Mouse (Mus musculus) hindbrain, embryonic 14.5 days (tissue): ENCODE results near the gene A730061H03Rik. TPM values are rescaled to one million over a fixed set of nuclear protein-coding genes. Genes with fewer than 3 reads are reported as not detected.

Experiments
- ATAC-seq: fragments of 200-750 bp; cut with Nextera tagmentation; 2 replicates; pipeline ENCODE4 v1.8.0; 2017; ENCODE audit warnings: moderate number of reproducible peaks, mild to moderate bottlenecking, moderate TSS enrichment, moderate library complexity; ENCODE audit not compliant: low FRiP score
- DNase-seq: peaks from one replicate; pipeline ENCODE4 v3.0.0-alpha.2; 2015; ENCODE audit warnings: low spot score
- H3K27ac ChIP-seq: fragments of 300-500 bp; sonication (generic); 2 replicates; pipeline ENCODE4 v1.5.1; 2014; ENCODE audit warnings: mild to moderate bottlenecking, moderate library complexity
- H3K27me3 ChIP-seq: fragments of 300-500 bp; sonication (generic); 2 replicates; pipeline ENCODE4 v1.6.1; 2014; ENCODE audit warnings: mild to moderate bottlenecking, low read length, mixed read lengths; ENCODE audit not compliant: control insufficient read depth, insufficient read depth
- H3K36me3 ChIP-seq: fragments of 300-500 bp; sonication (generic); replicated peaks from 2 replicates; pipeline ENCODE4 v1.6.1; 2014; ENCODE audit not compliant: control insufficient read depth, insufficient read depth
- H3K4me1 ChIP-seq: fragments of 300-500 bp; sonication (generic); replicated peaks from 2 replicates; pipeline ENCODE4 v1.6.1; 2014; ENCODE audit warnings: antibody characterized with exemption, low read length, mixed read lengths; ENCODE audit not compliant: control insufficient read depth, insufficient read depth
- H3K4me2 ChIP-seq: fragments of 300-500 bp; sonication (generic); replicated peaks from 2 replicates; pipeline ENCODE4 v1.6.1; 2014; ENCODE audit warnings: mild to moderate bottlenecking, moderate library complexity
- H3K4me3 ChIP-seq: fragments of 300-500 bp; sonication (generic); replicated peaks from 2 replicates; pipeline ENCODE4 v1.5.1; 2014; ENCODE audit warnings: mild to moderate bottlenecking, low read length
- H3K9ac ChIP-seq: fragments of 300-500 bp; sonication (generic); 2 replicates; pipeline ENCODE4 v1.6.1; 2014
- H3K9me3 ChIP-seq: fragments of 300-500 bp; sonication (generic); 2 replicates; pipeline ENCODE4 v1.6.1; 2016; ENCODE audit warnings: low read length; ENCODE audit not compliant: control insufficient read depth
- WGBS: fragments of 180-500 bp; shearing (Covaris S2); extraction: QIAGEN DNeasy Blood & Tissue Kit; methylation state at CpG from one replicate; pipeline ENCODE4 v1.1.7; 2014; 5-methylcytosine and 5-hydroxymethylcytosine counted together
- polyA plus RNA-seq: library from polyadenylated mRNA; unstranded; fragments of >200 nt; fragmentation: Nextera tagmentation; extraction: Ambion mirVana; gene quantifications from 2 replicates; pipeline ENCODE4 v1.2.1, GENCODE M21; 2014

Gene A730061H03Rik
- 1.4 TPM in 1 of 2 replicates, not detected in the other for polyA plus RNA-seq

- ATAC-seq (peak; percentile 96), DNase-seq (peak; percentile 98)
- peak within 1 kb of the TSS; percentile 84 for H3K4me2 ChIP-seq
- H3K4me1 ChIP-seq: peaks cover 15% of the 10 kb centered on the region
- peak within 1 kb of the TSS; percentile 98 for H3K27ac ChIP-seq
- H3K27me3 ChIP-seq: no peaks in the 10 kb centered on the region
- H3K9me3 ChIP-seq: no peaks in the 10 kb centered on the region
- H3K36me3 ChIP-seq: peaks cover 31% of the 10 kb centered on the region
- H3K9ac ChIP-seq: peak within 1 kb of the TSS; percentile 76
- H3K4me3 ChIP-seq: peak within 1 kb of the TSS; percentile 50
- under 1% methylated on average over 51 of the region's 51 CpGs for WGBS
Measured at GRCm38 (mm10) chr14:55560202-55561073, at the start of gene A730061H03Rik. A730061H03Rik (minus strand) TSS chr14:55560406.

GRCm38 (mm10) chr14:55608339-55608738 lies 48.1 kb upstream of the A730061H03Rik start:
- H3K4me1 ChIP-seq: no peaks in the 10 kb centered on the region
- H3K27me3 ChIP-seq: no peaks in the 10 kb centered on the region
- DNase-seq (no peak), ATAC-seq (no peak)
- H3K4me3 ChIP-seq: no peak overlapping the region
- 100% methylated on average over 6 of the region's 6 CpGs for WGBS
- no peak overlapping the region for H3K9ac ChIP-seq
- no peak overlapping the region for H3K4me2 ChIP-seq
- H3K9me3 ChIP-seq: no peaks in the 10 kb centered on the region
- peaks cover 56% of the 10 kb centered on the region for H3K36me3 ChIP-seq
- no peak overlapping the region for H3K27ac ChIP-seq

- Histone ChIP-seq H3K4me2 (no peak overlapping the region), H3K9me3 (no peaks in the 10 kb centered on the region), H3K9ac (no peak overlapping the region), H3K36me3 (peaks cover 79% of the 10 kb centered on the region), H3K27me3 (no peaks in the 10 kb centered on the region), H3K27ac (no peak overlapping the region), H3K4me3 (no peak overlapping the region), H3K4me1 (no peaks in the 10 kb centered on the region)
- DNase-seq (no peak), ATAC-seq (no peak)
- WGBS: 94% methylated on average over 16 of the region's 16 CpGs
Measured at GRCm38 (mm10) chr14:55605743-55606459, 45.7 kb upstream of the A730061H03Rik start.

GRCm38 (mm10) chr14:55604823-55605222 lies 44.6 kb upstream of the A730061H03Rik start:
- peaks cover 82% of the 10 kb centered on the region for H3K36me3 ChIP-seq
- no peak overlapping the region for H3K9ac ChIP-seq
- no peak for ATAC-seq
- no peak overlapping the region for H3K27ac ChIP-seq
- peak overlapping the region; percentile 33; the same call in 1 of the 2 replicates for H3K4me2 ChIP-seq
- 91% methylated on average over 11 of the region's 11 CpGs for WGBS
- no peak overlapping the region for H3K4me3 ChIP-seq
- no peaks in the 10 kb centered on the region for H3K4me1 ChIP-seq
- no peaks in the 10 kb centered on the region for H3K27me3 ChIP-seq
- H3K9me3 ChIP-seq: no peaks in the 10 kb centered on the region
- DNase-seq: no peak

GRCm38 (mm10) chr14:55603633-55604576 lies 43.7 kb upstream of the A730061H03Rik start:
- no peaks in the 10 kb centered on the region for H3K9me3 ChIP-seq
- no peak overlapping the region; the same call in 1 of the 2 replicates for H3K4me3 ChIP-seq
- peaks cover 82% of the 10 kb centered on the region for H3K36me3 ChIP-seq
- WGBS: 22% methylated on average over 19 of the region's 19 CpGs
- H3K4me1 ChIP-seq: no peaks in the 10 kb centered on the region
- H3K27ac ChIP-seq: 0 out of 2 replicates have a peak overlapping the region, but pooled peaks have one; percentile 15
- H3K4me2 ChIP-seq: peak overlapping the region; percentile 33
- H3K27me3 ChIP-seq: no peaks in the 10 kb centered on the region
- H3K9ac ChIP-seq: no peak overlapping the region
- ATAC-seq: peak; percentile 86
- DNase-seq: peak; percentile 74

GRCm38 (mm10) chr14:55603271-55603632 lies 43.0 kb upstream of the A730061H03Rik start, which contains the start of gene Irf9:
Irf9 (plus strand) TSS chr14:55603571.
- Histone ChIP-seq H3K36me3 (peaks cover 82% of the 10 kb centered on the region), H3K27me3 (no peaks in the 10 kb centered on the region), H3K27ac (0 out of 2 replicates have a peak within 1 kb of the TSS, but pooled peaks have one; percentile 15), H3K4me1 (no peaks in the 10 kb centered on the region), H3K4me2 (peak within 1 kb of the TSS; percentile 33), H3K4me3 (no peak within 1 kb of the TSS; the same call in 1 of the 2 replicates), H3K9me3 (no peaks in the 10 kb centered on the region), H3K9ac (no peak within 1 kb of the TSS)
- DNase-seq (no peak), ATAC-seq (no peak)
- WGBS: 86% methylated on average over 7 of the region's 7 CpGs

GRCm38 (mm10) chr14:55598521-55599390 lies 38.5 kb upstream of the A730061H03Rik start:
- DNase-seq: no peak
- peaks cover 95% of the 10 kb centered on the region for H3K36me3 ChIP-seq
- WGBS: 95% methylated on average over 21 of the region's 21 CpGs
- no peak for ATAC-seq
- no peak overlapping the region for H3K4me2 ChIP-seq
- H3K9ac ChIP-seq: no peak overlapping the region
- no peak overlapping the region for H3K27ac ChIP-seq
- no peaks in the 10 kb centered on the region for H3K27me3 ChIP-seq
- H3K4me1 ChIP-seq: no peaks in the 10 kb centered on the region
- H3K4me3 ChIP-seq: no peak overlapping the region
- no peaks in the 10 kb centered on the region for H3K9me3 ChIP-seq

GRCm38 (mm10) chr14:55596036-55596690 lies 36.0 kb upstream of the A730061H03Rik start:
- Histone ChIP-seq H3K9ac (no peak overlapping the region), H3K9me3 (no peaks in the 10 kb centered on the region), H3K4me2 (no peak overlapping the region), H3K4me1 (peaks cover 14% of the 10 kb centered on the region), H3K27ac (no peak overlapping the region), H3K27me3 (no peaks in the 10 kb centered on the region), H3K36me3 (peaks cover 72% of the 10 kb centered on the region), H3K4me3 (no peak overlapping the region)
- WGBS: 72% methylated on average over 13 of the region's 13 CpGs
- no peak for DNase-seq
- no peak for ATAC-seq
